Mouse (Mus musculus): ENCODE data around the gene Trim46.

GRCm38 (mm10) chr3:89187197-89187596 lies 58.9 kb downstream of the Trim46 start:
- peak; percentile 40; the same call in 1 of the 2 replicates for TF ChIP-seq POLR2A (IDR thresholded peaks at IDR 0.05; ENCODE audit: control insufficient read depth, extremely low read depth, insufficient read depth, low read length, poor library complexity)
- TF ChIP-seq CTCF (IDR thresholded peaks at IDR 0.05; ENCODE audit: borderline replicate concordance, control insufficient read depth, extremely low read depth, insufficient read depth, low read length, poor library complexity) = no peak
